Mouse (Mus musculus) heart, embryonic 11.5 days (tissue): ENCODE results near the gene Zfp970. TPM values are rescaled to one million over a fixed set of nuclear protein-coding genes. Genes with fewer than 3 reads are reported as not detected.
"Not testable (repeated sequence)": the region's sequence is repeated elsewhere in the genome, so short reads cannot be mapped to it uniquely, and the experiment has no call there.

ENCODE experiments used
- ATAC-seq: fragments of 200-750 bp; cut with Nextera tagmentation; replicated peaks from 2 replicates; pipeline ENCODE4 v1.8.0; 2017; ENCODE audit warnings: moderate library complexity; ENCODE audit not compliant: insufficient number of reproducible peaks, low FRiP score, low TSS enrichment
- H3K27ac ChIP-seq: fragments of 300-500 bp; sonication (generic); 2 replicates; pipeline ENCODE4 v1.5.1; 2014; ENCODE audit warnings: mild to moderate bottlenecking, low read depth, low read length
- H3K27me3 ChIP-seq: fragments of 300-500 bp; sonication (generic); 2 replicates; pipeline ENCODE4 v1.6.1; 2014; ENCODE audit warnings: mild to moderate bottlenecking, low read length, mixed read lengths; ENCODE audit not compliant: control insufficient read depth, insufficient read depth
- H3K36me3 ChIP-seq: fragments of 300-500 bp; sonication (generic); 2 replicates; pipeline ENCODE4 v1.6.1; 2014; ENCODE audit warnings: mild to moderate bottlenecking, low read length, moderate library complexity, mixed read lengths; ENCODE audit not compliant: control insufficient read depth, insufficient read depth
- H3K4me1 ChIP-seq: fragments of 300-500 bp; sonication (generic); 2 replicates; pipeline ENCODE4 v1.6.1; 2014; ENCODE audit warnings: low read length; ENCODE audit not compliant: control insufficient read depth, insufficient read depth
- H3K4me2 ChIP-seq: fragments of 300-500 bp; sonication (generic); 2 replicates; pipeline ENCODE4 v1.6.1; 2014; ENCODE audit warnings: mild to moderate bottlenecking, moderate library complexity
- H3K4me3 ChIP-seq: fragments of 300-500 bp; sonication (generic); 2 replicates; pipeline ENCODE4 v1.5.1; 2014; ENCODE audit warnings: low read depth, low read length
- H3K9ac ChIP-seq: fragments of 300-500 bp; sonication (generic); 2 replicates; pipeline ENCODE4 v1.6.1; 2014; ENCODE audit warnings: mild to moderate bottlenecking, low read depth, low read length, moderate library complexity
- H3K9me3 ChIP-seq: fragments of 300-500 bp; sonication (generic); replicated peaks from 2 replicates; pipeline ENCODE4 v1.6.1; 2016; ENCODE audit warnings: low read length; ENCODE audit not compliant: control insufficient read depth
- WGBS: fragments of 180-500 bp; shearing (Covaris S2); extraction: QIAGEN DNeasy Blood & Tissue Kit; methylation state at CpG from one replicate; pipeline ENCODE4 v1.1.7; 2014; ENCODE audit not compliant: insufficient replicate concordance; 5-methylcytosine and 5-hydroxymethylcytosine counted together
- polyA plus RNA-seq: library from polyadenylated mRNA; unstranded; fragments of >200 nt; fragmentation: Nextera tagmentation; extraction: Ambion mirVana; gene quantifications from 2 replicates; pipeline ENCODE4 v1.2.1, GENCODE M21; 2014

Zfp970 gene
- polyA plus RNA-seq, 1 experiment from 2014 or later: 13.6 TPM

GRCm38 (mm10) chr2:177511972-177512371, 47.4 kb downstream of the Zfp970 start:
- not testable (repeated sequence) for H3K36me3 ChIP-seq, H3K27ac ChIP-seq, H3K4me2 ChIP-seq, H3K4me3 ChIP-seq, H3K4me1 ChIP-seq, H3K9ac ChIP-seq, H3K9me3 ChIP-seq, H3K27me3 ChIP-seq, ATAC-seq
- WGBS: 79% methylated on average over 3 of the region's 3 CpGs

- H3K4me3 ChIP-seq, H3K4me2 ChIP-seq, H3K9me3 ChIP-seq, H3K4me1 ChIP-seq, H3K27me3 ChIP-seq, H3K27ac ChIP-seq, H3K36me3 ChIP-seq, ATAC-seq, H3K9ac ChIP-seq: not testable (repeated sequence)
- WGBS: 78% methylated on average over 4 of the region's 4 CpGs
Observed at GRCm38 (mm10) chr2:177513991-177514479, 49.5 kb downstream of the Zfp970 start.

GRCm38 (mm10) chr2:177517746-177518145, 53.2 kb downstream of the Zfp970 start:
- ATAC-seq, H3K9me3 ChIP-seq, H3K4me2 ChIP-seq, H3K9ac ChIP-seq, H3K4me3 ChIP-seq, H3K36me3 ChIP-seq, H3K27me3 ChIP-seq, H3K27ac ChIP-seq, H3K4me1 ChIP-seq: not testable (repeated sequence)
- WGBS: 84% methylated on average over 9 of the region's 9 CpGs

- not testable (repeated sequence) for H3K4me2 ChIP-seq, H3K27ac ChIP-seq, H3K9me3 ChIP-seq, H3K4me1 ChIP-seq, ATAC-seq, H3K4me3 ChIP-seq, H3K9ac ChIP-seq, H3K36me3 ChIP-seq, H3K27me3 ChIP-seq
- 82% methylated on average over 7 of the region's 7 CpGs for WGBS
Observed at GRCm38 (mm10) chr2:177518354-177518753, 53.8 kb downstream of the Zfp970 start.

DNA sequence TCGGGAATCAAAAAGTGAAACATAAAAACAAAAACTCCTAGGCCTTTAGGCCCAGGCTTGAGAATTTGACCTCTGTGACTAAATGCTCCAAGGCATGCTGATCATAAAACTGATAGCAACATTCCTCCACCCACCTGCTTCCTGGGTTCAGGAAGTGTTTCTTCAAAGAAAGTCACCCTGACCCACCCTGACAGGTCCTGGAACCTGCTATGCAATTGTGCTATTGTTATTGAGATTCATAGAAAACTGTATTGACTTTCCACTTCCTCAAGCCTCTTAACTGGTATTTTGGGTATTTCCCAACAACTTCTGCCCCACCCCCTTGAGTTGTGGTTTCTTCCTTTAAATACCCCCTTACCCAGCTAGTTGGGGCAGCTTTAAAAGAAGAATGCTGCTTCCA, 54.4 kb downstream of the Zfp970 start:
- not testable (repeated sequence) for H3K9ac ChIP-seq, H3K4me1 ChIP-seq, H3K9me3 ChIP-seq, H3K36me3 ChIP-seq, H3K4me2 ChIP-seq, H3K27me3 ChIP-seq, H3K27ac ChIP-seq, ATAC-seq, H3K4me3 ChIP-seq
- 60% methylated on average over 1 of the region's 1 CpGs for WGBS

DNA sequence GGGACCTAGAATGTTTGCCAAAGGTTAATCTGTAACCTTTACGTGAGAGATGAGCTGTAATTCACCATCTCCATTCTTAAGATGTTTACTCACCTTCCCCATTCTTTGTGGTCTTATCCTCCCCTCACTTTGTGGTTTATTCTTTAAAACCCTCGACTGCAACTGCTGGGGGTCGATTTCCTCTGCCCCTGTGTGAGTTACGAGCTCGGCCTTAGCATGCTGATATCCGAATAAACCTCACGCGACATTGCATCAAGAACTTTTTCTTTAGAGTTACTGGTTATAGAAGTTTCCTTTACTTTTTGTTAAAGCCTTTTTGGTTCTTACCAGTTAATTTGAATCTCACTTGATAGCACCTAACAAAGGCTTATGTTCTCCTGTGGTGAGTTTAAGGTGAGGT, 55.5 kb downstream of the Zfp970 start:
- H3K36me3 ChIP-seq: no peaks in the 10 kb centered on the region
- no peak for ATAC-seq
- H3K4me3 ChIP-seq: no peak overlapping the region
- H3K9me3 ChIP-seq: 0 out of 2 replicates have a peak, but pooled peaks cover 5% of the 10 kb centered on the region
- WGBS: 75% methylated on average over 8 of the region's 8 CpGs
- H3K4me2 ChIP-seq: no peak overlapping the region
- H3K27ac ChIP-seq: no peak overlapping the region
- no peak overlapping the region for H3K9ac ChIP-seq
- no peaks in the 10 kb centered on the region for H3K4me1 ChIP-seq
- no peaks in the 10 kb centered on the region for H3K27me3 ChIP-seq

- Histone ChIP-seq H3K27me3 (no peaks in the 10 kb centered on the region), H3K4me2 (no peak overlapping the region), H3K4me3 (no peak overlapping the region), H3K27ac (no peak overlapping the region), H3K9me3 (0 out of 2 replicates have a peak, but pooled peaks cover 3% of the 10 kb centered on the region), H3K4me1 (no peaks in the 10 kb centered on the region), H3K9ac (no peak overlapping the region), H3K36me3 (no peaks in the 10 kb centered on the region)
- 88% methylated on average over 20 of the region's 20 CpGs for WGBS
- ATAC-seq: no peak
Observed at GRCm38 (mm10) chr2:177523061-177523460, 58.5 kb downstream of the Zfp970 start.

DNA sequence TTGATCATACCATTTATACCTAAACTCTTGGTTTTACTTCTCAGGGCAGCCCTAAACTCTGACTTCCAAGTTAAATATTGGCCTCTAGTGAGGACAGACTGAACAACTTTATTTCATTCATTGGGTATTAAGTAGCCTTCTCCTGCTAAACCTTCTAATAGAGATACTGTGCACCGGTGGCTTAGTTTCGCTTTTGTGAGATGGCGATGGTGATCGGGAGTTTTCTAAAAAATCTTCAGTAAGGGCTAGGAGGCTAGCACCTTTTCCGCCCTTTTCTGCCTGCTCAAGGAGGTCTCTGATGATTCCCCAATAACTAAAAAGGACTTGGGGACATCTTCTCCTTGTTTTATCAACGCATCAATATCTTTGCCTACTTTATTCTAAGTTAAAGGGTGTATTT, 59.1 kb downstream of the Zfp970 start:
- not testable (repeated sequence) for H3K9ac ChIP-seq, H3K9me3 ChIP-seq, H3K4me1 ChIP-seq, H3K27ac ChIP-seq, H3K27me3 ChIP-seq, H3K4me2 ChIP-seq, H3K4me3 ChIP-seq, H3K36me3 ChIP-seq, ATAC-seq
- WGBS: 80% methylated on average over 6 of the region's 6 CpGs

- not testable (repeated sequence) for H3K4me3 ChIP-seq, H3K27ac ChIP-seq, H3K9ac ChIP-seq, H3K4me2 ChIP-seq, ATAC-seq, H3K27me3 ChIP-seq, H3K36me3 ChIP-seq, H3K4me1 ChIP-seq, H3K9me3 ChIP-seq
- WGBS: 86% methylated on average over 16 of the region's 16 CpGs
Observed at GRCm38 (mm10) chr2:177524171-177524570, 59.6 kb downstream of the Zfp970 start.
